Mouse (Mus musculus) heart, adult 2 months (tissue): ENCODE data around the gene Rer1. TPM values are rescaled to one million over a fixed set of nuclear protein-coding genes. Genes with fewer than 3 reads are reported as not detected.

Experiments
- DNase-seq, 2 experiments: peaks; one replicate each; pipeline ENCODE4 v3.0.0; 2021
- H3K27ac ChIP-seq: fragments of 200-600 bp; 2 replicates; pipeline ENCODE4 v1.8.1; 2022
- H3K27me3 ChIP-seq: fragments of 200-500 bp; 2 replicates; pipeline ENCODE4 v1.6.1; 2012; ENCODE audit warnings: mild to moderate bottlenecking, low read length, inconsistent platforms, mixed read lengths; ENCODE audit not compliant: control insufficient read depth, insufficient read depth
- H3K36me3 ChIP-seq: fragments of 200-500 bp; 2 replicates; pipeline ENCODE4 v1.6.1; 2012; ENCODE audit warnings: low read length, inconsistent platforms; ENCODE audit not compliant: control insufficient read depth, insufficient read depth
- H3K4me1 ChIP-seq: fragments of 200-500 bp; 2 replicates; pipeline ENCODE4 v1.6.1; 2011; ENCODE audit warnings: low read length; ENCODE audit not compliant: control insufficient read depth, insufficient read depth
- H3K4me3 ChIP-seq: fragments of 200-600 bp; 2 replicates; pipeline ENCODE4 v1.8.1; 2022
- H3K79me2 ChIP-seq: fragments of 200-500 bp; replicated peaks from 2 replicates; pipeline ENCODE4 v1.6.1; 2012; ENCODE audit warnings: mild to moderate bottlenecking, inconsistent platforms, low read length, moderate library complexity, mixed read lengths; ENCODE audit not compliant: control insufficient read depth, insufficient read depth
- H3K9ac ChIP-seq: fragments of 200-500 bp; 2 replicates; pipeline ENCODE4 v1.6.1; 2012; ENCODE audit warnings: low read depth, mild to moderate bottlenecking, control low read depth, inconsistent platforms, low read length, mixed read lengths
- CTCF ChIP-seq: fragments of 200-600 bp; IDR thresholded peaks from 2 replicates; pipeline ENCODE4 v1.8.1; 2022; ENCODE audit warnings: antibody characterized with exemption, mild to moderate bottlenecking, moderate library complexity
- EP300 ChIP-seq: fragments of 200-500 bp; IDR thresholded peaks from 2 replicates; pipeline ENCODE4 v1.6.1; 2011; ENCODE audit warnings: low read depth, low read length, control low read depth; ENCODE audit not compliant: insufficient read depth
- POLR2A ChIP-seq: fragments of 200-500 bp; IDR thresholded peaks from 2 replicates; pipeline ENCODE4 v1.6.1; 2011; ENCODE audit warnings: mild to moderate bottlenecking, low read depth, low read length, control low read depth; ENCODE audit not compliant: insufficient read depth
- WGBS: fragments of 180-500 bp; shearing (Covaris S2); methylation state at CpG from one replicate; pipeline ENCODE4 v1.1.7; 2018; 5-methylcytosine and 5-hydroxymethylcytosine counted together
- intact Hi-C: fragments of 180-260 bp; cut with DNase I; formaldehyde crosslinking; loops from one replicate; pipeline ENCODE4 v1.15.1; 2025
- polyA plus RNA-seq: library from polyadenylated mRNA; depleted of rRNA; stranded (reverse); fragments of >200 nt; gene quantifications from 2 replicates; pipeline ENCODE4 v1.2.3, GENCODE M21; 2012
- total RNA-seq, 2 experiments: library from RNA; stranded (reverse); gene quantifications; 2 replicates each; pipeline ENCODE4 v1.2.3; 2021

The Rer1 gene
- total and polyA plus RNA-seq, 3 experiments, result 54.7 to 74.7 (median 67.6) TPM

- H3K27ac ChIP-seq, result no peak overlapping the region
- DNase-seq, result no peak
- no peak overlapping the region for H3K9ac ChIP-seq
- intact Hi-C loops, result no loop called here
- no peaks in the 10 kb centered on the region for H3K27me3 ChIP-seq
- no peaks in the 10 kb centered on the region for H3K36me3 ChIP-seq
- no peaks in the 10 kb centered on the region for H3K4me1 ChIP-seq
- H3K79me2 ChIP-seq, result no peaks in the 10 kb centered on the region
- TF ChIP-seq POLR2A (no peak), EP300 (no peak), CTCF (no peak)
- no peak overlapping the region for H3K4me3 ChIP-seq
- 52% methylated on average over 10 of the region's 10 CpGs for WGBS
These were observed 27.9 kb downstream of the Rer1 start for GRCm38 (mm10) chr4:155058325-155058724.

GRCm38 (mm10) chr4:155056724-155057123 is 29.5 kb downstream of the Rer1 start, which contains the start of gene Plch2:
TSS of gene Plch2 (minus strand) at chr4:155056784.
- no peak for TF ChIP-seq EP300
- Histone ChIP-seq H3K27me3 (no peaks in the 10 kb centered on the region), H3K9ac (no peak within 1 kb of the TSS), H3K4me1 (no peaks in the 10 kb centered on the region), H3K36me3 (no peaks in the 10 kb centered on the region), H3K79me2 (no peaks in the 10 kb centered on the region), H3K27ac (no peak within 1 kb of the TSS), H3K4me3 (no peak within 1 kb of the TSS)
- intact Hi-C loops, result no loop called here
- DNase-seq, result no peak
- WGBS, result 64% methylated on average over 10 of the region's 10 CpGs

- H3K27me3 ChIP-seq, result no peaks in the 10 kb centered on the region
These were observed 36.1 kb downstream of the Rer1 start for GRCm38 (mm10) chr4:155050116-155050515.

GRCm38 (mm10) chr4:155046636-155047035 is 39.5 kb downstream of the Rer1 start:
- TF ChIP-seq CTCF (no peak), POLR2A (no peak), EP300 (no peak)
- no peak for DNase-seq
- Histone ChIP-seq H3K9ac (no peak overlapping the region), H3K27me3 (peaks cover 6% of the 10 kb centered on the region), H3K4me1 (no peaks in the 10 kb centered on the region), H3K36me3 (no peaks in the 10 kb centered on the region), H3K79me2 (no peaks in the 10 kb centered on the region), H3K4me3 (no peak overlapping the region), H3K27ac (no peak overlapping the region)
- intact Hi-C loops, result no loop called here
- WGBS, result 69% methylated on average over 14 of the region's 14 CpGs

More at GRCm38 (mm10) chr4:155050116-155050515, 36.1 kb downstream of the Rer1 start:
- no peak for DNase-seq
- Histone ChIP-seq H3K4me1 (no peaks in the 10 kb centered on the region), H3K27ac (no peak overlapping the region), H3K4me3 (no peak overlapping the region), H3K79me2 (no peaks in the 10 kb centered on the region), H3K9ac (no peak overlapping the region), H3K36me3 (no peaks in the 10 kb centered on the region)
- intact Hi-C loops, result no loop called here
- WGBS, result 77% methylated on average over 7 of the region's 7 CpGs
- no peak for TF ChIP-seq EP300
- TF ChIP-seq CTCF, result no peak
- no peak for TF ChIP-seq POLR2A

DNA sequence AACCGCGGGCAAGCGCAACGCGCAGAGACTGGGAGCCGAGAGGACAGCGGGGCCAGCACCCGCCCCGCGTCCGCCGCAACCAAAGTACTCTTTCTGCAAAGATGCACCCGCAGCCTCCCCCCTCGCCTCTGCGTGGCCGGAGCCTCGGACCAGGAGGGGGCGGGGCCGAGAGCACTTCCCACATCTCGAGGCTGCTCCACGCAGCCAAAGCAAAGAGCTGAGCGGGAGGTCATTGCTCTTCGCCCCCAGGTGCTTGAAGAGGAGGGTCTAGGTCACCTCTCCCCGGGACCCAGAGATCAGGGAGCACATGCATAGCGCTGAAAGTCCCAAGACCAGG is 42.9 kb downstream of the Rer1 start:
- no peak overlapping the region for H3K4me3 ChIP-seq
- no peaks in the 10 kb centered on the region for H3K4me1 ChIP-seq
- WGBS, result 3% methylated on average over 25 of the region's 25 CpGs
- no peak for TF ChIP-seq EP300
- no peak for TF ChIP-seq CTCF
- TF ChIP-seq POLR2A, result no peak
- H3K79me2 ChIP-seq, result no peaks in the 10 kb centered on the region
- intact Hi-C loops, result no loop called here
- H3K36me3 ChIP-seq, result no peaks in the 10 kb centered on the region
- H3K27me3 ChIP-seq, result peaks cover 6% of the 10 kb centered on the region
- no peak overlapping the region for H3K9ac ChIP-seq
- H3K27ac ChIP-seq, result no peak overlapping the region
- DNase-seq, result no peak

GRCm38 (mm10) chr4:155042606-155043288 is 43.4 kb downstream of the Rer1 start:
- peaks cover 6% of the 10 kb centered on the region for H3K27me3 ChIP-seq
- H3K4me1 ChIP-seq, result no peaks in the 10 kb centered on the region
- DNase-seq, result no peak
- no peak for TF ChIP-seq CTCF
- no peak for TF ChIP-seq POLR2A
- TF ChIP-seq EP300, result no peak
- intact Hi-C loops, result no loop called here
- no peak overlapping the region for H3K9ac ChIP-seq
- no peak overlapping the region for H3K27ac ChIP-seq
- no peaks in the 10 kb centered on the region for H3K36me3 ChIP-seq
- H3K79me2 ChIP-seq, result no peaks in the 10 kb centered on the region
- WGBS, result 3% methylated on average over 64 of the region's 65 CpGs
- no peak overlapping the region for H3K4me3 ChIP-seq
